Mouse (Mus musculus) E14TG2a.4 (cell line): ENCODE results near the gene Ankmy2.
A peak's percentile ranks its signal among the peaks of the same experiment; 100 is the strongest.

ENCODE experiments used
- H3K27me3 ChIP-seq: 2 replicates; pipeline ENCODE4 v1.6.1; 2014; ENCODE audit warnings: low read length, control low read depth; ENCODE audit not compliant: insufficient read depth
- H3K36me3 ChIP-seq: 2 replicates; pipeline ENCODE4 v1.6.1; 2014; ENCODE audit warnings: low read length, control low read depth; ENCODE audit not compliant: insufficient read depth
- H3K4me1 ChIP-seq: replicated peaks from 2 replicates; pipeline ENCODE4 v1.6.1; 2014; ENCODE audit warnings: low read depth, low read length, control low read depth
- H3K4me3 ChIP-seq: replicated peaks from 2 replicates; pipeline ENCODE4 v1.5.1; 2014; ENCODE audit warnings: mild to moderate bottlenecking, low read length
- H3K9me3 ChIP-seq: 2 replicates; pipeline ENCODE4 v1.6.1; 2014; ENCODE audit warnings: low read length, control low read depth
- CTCF ChIP-seq: conservative IDR thresholded peaks from 2 replicates; pipeline ENCODE4 v1.5.1; 2014; ENCODE audit warnings: low read length
- NANOG ChIP-seq: IDR thresholded peaks from 2 replicates; pipeline ENCODE4 v1.6.1; 2014; ENCODE audit warnings: borderline replicate concordance, low read length, mixed read lengths
- POU5F1 ChIP-seq: IDR thresholded peaks from 2 replicates; pipeline ENCODE4 v1.6.1; 2014; ENCODE audit warnings: low read length, borderline replicate concordance

Gene Ankmy2

DNA sequence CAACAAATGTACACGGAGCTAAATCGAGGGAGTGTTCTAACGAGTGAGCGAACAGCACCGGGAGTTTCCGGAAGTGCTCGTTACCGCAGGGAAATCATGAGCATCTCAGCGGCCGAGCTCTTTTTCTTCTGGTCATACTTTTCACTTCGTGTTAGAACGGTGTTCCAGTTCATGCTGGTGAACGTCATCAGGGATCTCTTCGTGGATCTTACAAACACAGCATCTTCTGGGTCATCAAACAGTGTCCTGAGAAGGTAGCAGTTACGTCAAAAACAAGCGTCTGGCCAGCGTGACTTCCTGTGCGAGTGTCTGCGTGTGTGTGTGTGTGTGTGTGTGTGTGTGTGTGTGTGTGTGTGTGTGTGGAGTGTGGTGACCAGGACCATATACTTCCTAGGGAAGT is 51.5 kb downstream of the Ankmy2 start:
- Histone ChIP-seq H3K4me1 (peaks cover 17% of the 10 kb centered on the region), H3K9me3 (no peaks in the 10 kb centered on the region), H3K27me3 (no peaks in the 10 kb centered on the region; the same call in 1 of the 2 replicates), H3K36me3 (no peaks in the 10 kb centered on the region), H3K4me3 (no peak overlapping the region)
- TF ChIP-seq POU5F1 (no peak), NANOG (no peak), CTCF (no peak)

DNA sequence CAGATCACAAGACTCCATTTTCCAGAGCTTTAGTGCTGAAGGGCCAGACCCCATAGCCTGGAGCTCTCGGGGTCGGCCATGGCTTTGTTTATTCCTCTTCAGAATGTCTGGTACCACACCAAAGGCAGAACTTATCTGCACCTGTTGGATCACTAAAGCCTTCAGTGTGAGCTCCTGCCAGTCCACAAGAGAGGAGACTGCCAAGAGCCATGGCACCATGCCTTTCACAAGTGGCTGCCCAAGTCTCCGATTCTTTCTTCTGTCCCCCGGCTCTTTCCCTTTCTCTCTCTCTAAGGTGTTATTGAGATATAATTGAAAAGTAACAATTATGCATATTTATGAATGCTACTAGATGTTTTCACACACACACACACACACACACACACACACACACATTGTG is 53.2 kb downstream of the Ankmy2 start:
- Histone ChIP-seq H3K36me3 (no peaks in the 10 kb centered on the region), H3K27me3 (no peaks in the 10 kb centered on the region; the same call in 1 of the 2 replicates), H3K9me3 (no peaks in the 10 kb centered on the region), H3K4me3 (no peak overlapping the region), H3K4me1 (peaks cover 17% of the 10 kb centered on the region)
- TF ChIP-seq NANOG, result no peak
- TF ChIP-seq POU5F1, result no peak
- no peak for TF ChIP-seq CTCF

DNA sequence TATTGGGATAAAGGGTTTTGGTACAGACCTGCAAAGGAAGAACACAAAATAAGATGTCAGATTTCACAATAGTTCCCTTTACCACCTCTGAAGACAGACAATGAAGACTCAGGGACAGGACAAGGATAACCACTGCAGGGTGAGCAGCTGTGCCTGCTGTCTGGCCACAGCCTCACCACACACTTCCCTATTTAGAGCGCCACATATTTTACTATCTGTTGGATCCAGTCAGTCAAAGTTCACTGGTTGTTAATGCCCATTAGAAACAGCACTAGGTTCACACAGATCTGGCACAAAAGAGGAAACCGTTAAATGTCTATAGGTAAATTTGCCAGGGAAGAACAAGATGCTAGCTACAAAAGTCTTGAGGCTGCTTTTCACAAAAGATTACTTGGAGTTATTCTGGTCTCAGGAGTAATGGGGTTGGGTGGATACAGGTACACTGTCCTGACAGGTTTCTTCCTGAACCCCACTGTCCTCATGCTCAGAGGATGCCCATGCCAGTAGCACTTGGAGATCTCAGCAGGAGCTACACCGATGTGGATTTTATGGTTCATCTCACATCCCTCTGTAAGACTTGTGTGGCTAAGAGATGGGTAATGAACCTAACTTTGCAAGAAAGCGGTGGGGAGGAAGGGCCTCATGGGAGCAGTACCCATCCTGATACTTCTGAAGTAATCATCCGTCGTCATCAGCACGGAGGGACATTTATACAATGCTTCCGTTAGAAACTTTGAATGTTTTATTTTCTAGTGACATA is 57.7 kb downstream of the Ankmy2 start:
- Histone ChIP-seq H3K9me3 (no peaks in the 10 kb centered on the region), H3K4me3 (no peak overlapping the region), H3K27me3 (peaks cover 10% of the 10 kb centered on the region), H3K4me1 (peaks cover 19% of the 10 kb centered on the region), H3K36me3 (no peaks in the 10 kb centered on the region)
- TF ChIP-seq NANOG (no peak), CTCF (no peak), POU5F1 (no peak)

GRCm38 (mm10) chr12:36215149-36215480 is 58.2 kb downstream of the Ankmy2 start:
- Histone ChIP-seq H3K27me3 (peaks cover 10% of the 10 kb centered on the region), H3K9me3 (no peaks in the 10 kb centered on the region), H3K4me1 (peaks cover 19% of the 10 kb centered on the region), H3K36me3 (no peaks in the 10 kb centered on the region), H3K4me3 (no peak overlapping the region)
- TF ChIP-seq CTCF (peak; percentile 75), POU5F1 (no peak)

- peaks cover 19% of the 10 kb centered on the region for H3K4me1 ChIP-seq
- no peaks in the 10 kb centered on the region for H3K36me3 ChIP-seq
- H3K4me3 ChIP-seq, result no peak overlapping the region
- H3K27me3 ChIP-seq, result peaks cover 10% of the 10 kb centered on the region
- H3K9me3 ChIP-seq, result no peaks in the 10 kb centered on the region
- TF ChIP-seq POU5F1, result no peak
Measured at GRCm38 (mm10) chr12:36216230-36216629, 59.3 kb downstream of the Ankmy2 start.

DNA sequence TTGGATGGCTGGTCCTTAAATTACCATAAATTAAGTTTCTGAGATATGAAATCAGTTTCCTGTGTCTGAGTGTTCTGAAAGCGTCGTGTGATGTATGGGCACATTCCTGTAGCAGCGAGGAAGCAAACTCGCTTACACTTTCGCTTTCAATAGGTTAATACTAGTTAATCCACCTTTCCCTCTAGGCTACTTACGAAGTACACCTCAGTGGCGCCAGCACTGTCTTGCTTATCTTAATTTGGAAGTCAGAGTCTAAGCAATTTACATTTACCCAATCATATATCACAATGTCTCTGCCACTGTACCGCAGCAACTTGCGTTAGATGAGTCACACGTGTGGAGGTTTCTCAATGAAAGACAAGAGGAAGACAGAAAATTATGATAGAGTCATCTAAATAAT is 60.0 kb downstream of the Ankmy2 start:
- Histone ChIP-seq H3K9me3 (no peaks in the 10 kb centered on the region), H3K36me3 (no peaks in the 10 kb centered on the region), H3K4me3 (no peak overlapping the region), H3K27me3 (peaks cover 10% of the 10 kb centered on the region), H3K4me1 (peaks cover 19% of the 10 kb centered on the region)
- no peak for TF ChIP-seq CTCF

DNA sequence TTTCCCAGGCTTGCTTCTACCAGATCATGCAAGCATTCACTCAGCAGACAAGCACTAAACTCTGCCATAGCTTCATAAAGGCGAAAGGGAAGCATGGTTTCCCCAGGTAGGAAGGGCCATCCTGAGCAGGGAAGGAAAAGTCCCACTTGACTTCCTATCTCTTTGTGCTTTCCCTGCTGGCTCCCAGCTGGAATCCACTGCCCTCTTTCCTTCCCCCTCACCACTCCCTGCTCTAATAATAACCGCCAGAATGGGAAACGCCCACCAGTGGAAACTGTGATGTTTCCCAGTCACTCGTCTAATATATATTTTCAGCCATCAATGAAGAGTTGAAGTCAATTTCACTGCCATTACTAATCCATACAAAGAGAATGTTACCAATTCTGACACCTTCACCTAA is 67.5 kb downstream of the Ankmy2 start:
- Histone ChIP-seq H3K4me1 (peaks cover 5% of the 10 kb centered on the region; the same call in 1 of the 2 replicates), H3K36me3 (no peaks in the 10 kb centered on the region), H3K9me3 (peaks cover 16% of the 10 kb centered on the region), H3K27me3 (no peaks in the 10 kb centered on the region), H3K4me3 (no peak overlapping the region)
- TF ChIP-seq CTCF (no peak), NANOG (no peak)

DNA sequence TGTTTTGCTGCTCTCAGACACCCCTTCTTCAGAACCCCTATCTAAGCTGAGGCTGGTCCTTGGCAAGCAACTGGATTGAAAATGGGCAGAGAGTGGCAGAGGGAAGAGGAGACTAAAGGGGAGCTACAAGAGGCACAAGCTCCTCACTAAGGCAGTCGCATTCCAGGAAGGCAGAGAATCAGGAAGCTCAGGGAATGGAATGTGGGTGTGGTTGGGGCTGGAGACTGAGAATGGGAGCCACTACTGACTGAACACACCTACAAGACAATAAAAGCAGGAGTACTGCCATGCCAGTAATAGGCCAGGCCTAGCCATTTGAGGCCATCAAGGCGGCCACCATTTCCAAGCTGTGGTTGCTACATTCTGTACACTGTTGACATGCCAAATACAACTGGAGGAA is 74.5 kb downstream of the Ankmy2 start:
- H3K4me3 ChIP-seq, result no peak overlapping the region
- peaks cover 42% of the 10 kb centered on the region for H3K9me3 ChIP-seq
- H3K27me3 ChIP-seq, result no peaks in the 10 kb centered on the region
- TF ChIP-seq NANOG (no peak), POU5F1 (no peak), CTCF (no peak)
- H3K36me3 ChIP-seq, result no peaks in the 10 kb centered on the region
- peaks cover 9% of the 10 kb centered on the region for H3K4me1 ChIP-seq

GRCm38 (mm10) chr12:36241171-36241570 is 84.3 kb downstream of the Ankmy2 start:
- TF ChIP-seq NANOG, result no peak
- no peak for TF ChIP-seq CTCF
- no peak for TF ChIP-seq POU5F1
- Histone ChIP-seq H3K4me1 (peaks cover 8% of the 10 kb centered on the region), H3K4me3 (no peak overlapping the region), H3K27me3 (no peaks in the 10 kb centered on the region), H3K36me3 (no peaks in the 10 kb centered on the region), H3K9me3 (no peaks in the 10 kb centered on the region)
